Comparison of ENCODE assay signal across 8 mouse cellular contexts in genomic region chr5:93043688-93044583, GRCm38 (mm10). TPM values are rescaled to one million over a fixed set of nuclear protein-coding genes. Genes with fewer than 3 reads are reported as not detected.
DNase-seq lines count a peak whose midpoint lies in the region; ATAC-seq lines count a peak whose summit lies in the region.

No protein-coding gene starts in this region.

- H3K4me3 ChIP-seq in limb, embryonic 10.5 days: peak overlapping the region; percentile 62
- peak overlapping the region; percentile 48 for H3K4me3 ChIP-seq in neural tube, embryonic 12.5 days

- H3K4me2 ChIP-seq in neural tube, embryonic 12.5 days (replicated peaks): peak overlapping the region; percentile 96

- peaks cover 75% of the 10 kb centered on the region for H3K27me3 ChIP-seq in limb, embryonic 10.5 days (ENCODE audit: low read depth, poor library complexity, severe bottlenecking)
- peaks cover 73% of the 10 kb centered on the region for H3K27me3 ChIP-seq in neural tube, embryonic 12.5 days (replicated peaks)

- H3K9me3 ChIP-seq in limb, embryonic 10.5 days (replicated peaks): no peaks in the 10 kb centered on the region
- no peaks in the 10 kb centered on the region for H3K9me3 ChIP-seq in neural tube, embryonic 12.5 days

- DNase-seq in frontal cortex, adult 2 months (ENCODE audit: extremely low spot score in 1 of 2, low spot score in 1 of 2): no peak
- peak; percentile 54 for DNase-seq in ZHBTc4 (ENCODE audit: low read depth, low spot score)
- DNase-seq in limb, embryonic 10.5 days (ENCODE audit: low spot score): peak; percentile 62
- DNase-seq in layer of hippocampus, adult 11-12 months (ENCODE audit: low spot score): no peak
- no peak for DNase-seq in embryo, embryonic 10.5 days (ENCODE audit: low spot score)

- H3K4me1 ChIP-seq in limb, embryonic 10.5 days: peaks cover 47% of the 10 kb centered on the region
- peaks cover 19% of the 10 kb centered on the region for H3K4me1 ChIP-seq in neural tube, embryonic 12.5 days

- WGBS in limb, embryonic 10.5 days: 3% methylated on average over 69 of the region's 69 CpGs
- 2% methylated on average over 69 of the region's 69 CpGs for WGBS in neural tube, embryonic 12.5 days

- peak; percentile 13; the same call in 1 of the 2 replicates for ATAC-seq in frontal cortex, adult (ENCODE audit: low TSS enrichment)
- ATAC-seq in granulocyte monocyte progenitor cell, adult 5-6 weeks (replicated peaks; ENCODE audit: poor library complexity, severe bottlenecking): peak; percentile 23; the same call in 1 of the 2 replicates
- ATAC-seq in neural tube, embryonic 12.5 days (ENCODE audit: low FRiP score, low read depth): no peak; the same call in none of the 2 replicates

- H3K36me3 ChIP-seq in limb, embryonic 10.5 days: no peaks in the 10 kb centered on the region
- H3K36me3 ChIP-seq in neural tube, embryonic 12.5 days: no peaks in the 10 kb centered on the region

- H3K27ac ChIP-seq in limb, embryonic 10.5 days: peak overlapping the region; percentile 56
- no peak overlapping the region for H3K27ac ChIP-seq in neural tube, embryonic 12.5 days

- 0 out of 2 replicates have a peak overlapping the region, but pooled peaks have one; percentile 35 for H3K9ac ChIP-seq in neural tube, embryonic 12.5 days

RNA-seq across cellular contexts. Expression of gene Sowahb, which starts 0.9 kb away (rescaled TPM):
- 5.2 and 5.4 TPM in 2 replicates for polyA plus RNA-seq in frontal cortex, adult 2 months (2012; rRNA removed)
- not detected in 2 replicates for total RNA-seq in granulocyte monocyte progenitor cell, adult 5-6 weeks (2014; fragmentation: Nextera tagmentation)
- total RNA-seq in granulocyte monocyte progenitor cell, adult 5-6 weeks (2017): not detected in 2 replicates
- 1.1 and 1.3 TPM in 2 replicates for polyA plus RNA-seq in limb, embryonic 10.5 days (2016; fragmentation: Nextera tagmentation; extraction: Ambion mirVana)
- polyA plus RNA-seq in neural tube, embryonic 12.5 days (2016; fragmentation: Nextera tagmentation; extraction: Ambion mirVana): 0.10 TPM in 1 of 2 replicates, not detected in the other

RNA-seq across cellular contexts. Expression of gene Sept11, which starts 49.3 kb away (rescaled TPM):
- 140 and 147 TPM in 2 replicates for polyA plus RNA-seq in frontal cortex, adult 2 months (2012; rRNA removed)
- 89.0 and 103 TPM in 2 replicates for total RNA-seq in granulocyte monocyte progenitor cell, adult 5-6 weeks (2014; fragmentation: Nextera tagmentation)
- total RNA-seq in granulocyte monocyte progenitor cell, adult 5-6 weeks (2017): 67.7 and 70.7 TPM in 2 replicates
- 340 and 390 TPM in 2 replicates for polyA plus RNA-seq in limb, embryonic 10.5 days (2016; fragmentation: Nextera tagmentation; extraction: Ambion mirVana)
- polyA plus RNA-seq in neural tube, embryonic 12.5 days (2016; fragmentation: Nextera tagmentation; extraction: Ambion mirVana): 253 and 266 TPM in 2 replicates

Comparison
In these comparisons a context has a peak if more than half of its experiments do, and no peak if none do; other contexts are left out.
1. DNase-seq: peak in ZHBTc4 (single experiment) and limb, embryonic 10.5 days (single experiment); none in frontal cortex, adult 2 months (0 of 2), layer of hippocampus, adult 11-12 months (single experiment) and embryo, embryonic 10.5 days (single experiment).